Mouse (Mus musculus): ENCODE data around the gene Dpy19l2. TPM values are rescaled to one million over a fixed set of nuclear protein-coding genes. Genes with fewer than 3 reads are reported as not detected.
"Not testable (repeated sequence)": the region's sequence is repeated elsewhere in the genome, so short reads cannot be mapped to it uniquely, and the experiment has no call there.

The Dpy19l2 gene
- 0.22 and 0.45 TPM in 2 replicates for polyA plus RNA-seq (2015; fragmentation: Nextera tagmentation; extraction: Ambion mirVana)

DNA sequence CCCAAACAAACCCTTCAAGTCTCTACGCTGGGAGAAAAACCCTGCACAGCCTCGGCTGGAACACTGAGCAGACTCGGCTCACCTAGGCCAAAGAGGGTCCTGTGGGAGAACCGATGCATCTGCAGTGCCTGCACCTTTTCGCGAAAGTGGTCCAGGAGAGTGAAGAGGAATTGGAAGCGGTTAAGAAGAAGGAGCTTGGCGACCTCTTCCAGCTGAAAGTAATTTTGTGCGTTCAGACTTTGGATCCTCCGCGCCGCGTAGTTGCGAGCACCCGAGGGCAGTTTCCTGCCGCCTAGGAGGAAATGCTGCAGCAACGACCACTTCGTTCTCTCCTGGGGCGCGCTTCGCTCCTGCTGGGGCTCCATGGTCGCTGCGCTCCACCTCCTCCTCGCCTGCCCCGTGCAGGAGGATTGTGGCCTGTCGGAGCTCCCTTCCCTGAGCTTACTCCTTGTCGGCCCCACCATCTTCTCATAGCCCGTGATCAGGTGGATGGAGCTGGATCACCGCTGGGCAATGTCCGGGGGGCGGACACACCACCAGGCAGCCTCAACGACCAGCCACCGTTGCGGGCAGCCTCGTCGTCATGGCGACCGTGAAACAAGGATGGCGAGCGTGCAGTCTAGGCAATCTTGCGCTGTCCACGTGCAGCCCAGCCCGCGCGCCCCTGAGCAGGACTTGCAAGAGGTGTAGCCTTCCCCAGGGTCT, at the start of gene Dpy19l2:
Gene Dpy19l2, minus strand, starts transcription at position 594 of the 705 bp plus-strand sequence.
- peaks cover 7% of the 10 kb centered on the region; the same call in 1 of the 2 replicates for H3K4me1 ChIP-seq (replicated peaks; ENCODE audit: control insufficient read depth, insufficient read depth, low read length)
- under 1% methylated on average over 45 of the region's 45 CpGs for WGBS
- ATAC-seq: peak; percentile 96
- H3K9ac ChIP-seq (replicated peaks; ENCODE audit: low read depth, low read length): peak within 1 kb of the TSS; percentile 62
- peak within 1 kb of the TSS; percentile 54 for H3K4me3 ChIP-seq (replicated peaks; ENCODE audit: low read length)
- H3K36me3 ChIP-seq (ENCODE audit: control insufficient read depth, insufficient read depth): no peaks in the 10 kb centered on the region
- H3K27ac ChIP-seq (ENCODE audit: low read length): no peak within 1 kb of the TSS
- H3K27me3 ChIP-seq (replicated peaks; ENCODE audit: control insufficient read depth, insufficient read depth, low read length): no peaks in the 10 kb centered on the region
- H3K4me2 ChIP-seq (ENCODE audit: low read length): peak within 1 kb of the TSS; percentile 96
- peaks cover 3% of the 10 kb centered on the region for H3K9me3 ChIP-seq (ENCODE audit: control insufficient read depth, low read length)

DNA sequence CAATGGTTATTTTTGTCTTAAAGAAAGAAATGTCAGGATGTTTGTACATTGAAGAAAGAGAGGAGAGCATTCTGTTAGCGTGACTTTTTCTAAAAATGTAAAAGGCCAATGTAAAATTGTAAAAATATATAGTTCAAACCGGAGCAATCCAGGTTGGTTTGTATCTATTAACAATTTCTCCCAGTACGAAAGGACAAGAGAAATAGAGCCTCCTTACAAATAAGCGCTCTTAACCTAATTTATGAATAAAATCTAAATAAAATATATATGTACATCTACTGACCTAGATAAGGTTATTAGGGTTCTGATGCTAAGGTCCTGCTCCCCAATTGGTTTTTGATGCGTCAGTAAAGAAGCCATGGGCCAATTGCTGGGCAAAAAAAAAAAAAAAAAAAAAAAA, 48.9 kb upstream of the Dpy19l2 start:
- Histone ChIP-seq H3K4me2 (ENCODE audit: low read length) (no peak overlapping the region), H3K4me3 (replicated peaks; ENCODE audit: low read length) (no peak overlapping the region), H3K9ac (replicated peaks; ENCODE audit: low read depth, low read length) (no peak overlapping the region), H3K27me3 (replicated peaks; ENCODE audit: control insufficient read depth, insufficient read depth, low read length) (no peaks in the 10 kb centered on the region), H3K4me1 (replicated peaks; ENCODE audit: control insufficient read depth, insufficient read depth, low read length) (no peaks in the 10 kb centered on the region), H3K36me3 (ENCODE audit: control insufficient read depth, insufficient read depth) (no peaks in the 10 kb centered on the region), H3K27ac (ENCODE audit: low read length) (no peak overlapping the region), H3K9me3 (ENCODE audit: control insufficient read depth, low read length) (no peaks in the 10 kb centered on the region)
- no peak for ATAC-seq
- WGBS: 91% methylated on average over 5 of the region's 5 CpGs

DNA sequence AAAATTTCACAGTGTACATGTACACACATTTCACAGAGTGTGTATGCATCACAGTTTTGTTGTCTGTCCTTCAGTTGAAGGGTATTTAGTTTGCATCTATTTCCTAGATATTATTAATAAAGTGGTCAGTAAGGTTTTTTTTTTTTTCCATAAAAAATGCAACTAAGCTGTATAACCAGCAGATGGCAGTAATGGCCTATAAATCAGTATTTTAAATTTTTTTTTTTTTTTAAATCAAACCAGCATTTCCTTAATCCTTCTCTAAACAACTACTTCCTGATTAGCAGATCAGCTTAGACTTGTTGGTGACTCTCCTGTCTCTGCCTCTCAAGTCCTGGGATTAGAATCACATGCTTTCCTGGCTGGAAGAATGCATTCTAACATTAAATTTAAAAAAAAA, 5.2 kb upstream of the Dpy19l2 start:
- Histone ChIP-seq H3K4me2 (ENCODE audit: low read length) (no peak overlapping the region), H3K4me1 (replicated peaks; ENCODE audit: control insufficient read depth, insufficient read depth, low read length) (peaks cover 5% of the 10 kb centered on the region; the same call in 1 of the 2 replicates), H3K36me3 (ENCODE audit: control insufficient read depth, insufficient read depth) (no peaks in the 10 kb centered on the region), H3K27ac (ENCODE audit: low read length) (no peak overlapping the region), H3K9ac (replicated peaks; ENCODE audit: low read depth, low read length) (no peak overlapping the region), H3K27me3 (replicated peaks; ENCODE audit: control insufficient read depth, insufficient read depth, low read length) (no peaks in the 10 kb centered on the region), H3K9me3 (ENCODE audit: control insufficient read depth, low read length) (peaks cover 3% of the 10 kb centered on the region), H3K4me3 (replicated peaks; ENCODE audit: low read length) (no peak overlapping the region)
- ATAC-seq: no peak

DNA sequence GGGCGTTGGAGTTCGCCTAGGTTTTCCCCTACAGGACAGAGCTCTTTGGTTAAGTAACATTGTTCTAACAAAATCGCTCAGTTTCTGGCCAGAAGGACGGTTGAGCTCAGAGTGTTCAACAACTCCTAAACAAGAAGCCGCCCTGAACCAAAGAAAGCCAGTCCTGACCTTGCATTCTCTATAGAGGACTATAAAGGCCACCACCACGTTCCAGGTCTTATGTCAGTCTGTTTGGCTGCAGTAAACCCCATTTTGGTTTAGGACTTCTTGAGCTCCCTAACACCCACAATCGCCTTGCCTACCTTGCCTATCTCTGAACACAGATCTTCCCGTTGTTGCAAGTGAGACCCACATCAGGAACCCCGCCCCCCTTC, 299 bp upstream of the Dpy19l2 start:
- peak overlapping the region; percentile 54 for H3K4me3 ChIP-seq (replicated peaks; ENCODE audit: low read length)
- peak overlapping the region; percentile 96 for H3K4me2 ChIP-seq (ENCODE audit: low read length)
- H3K36me3 ChIP-seq (ENCODE audit: control insufficient read depth, insufficient read depth): no peaks in the 10 kb centered on the region
- H3K9ac ChIP-seq (replicated peaks; ENCODE audit: low read depth, low read length): peak overlapping the region; percentile 62
- no peaks in the 10 kb centered on the region for H3K27me3 ChIP-seq (replicated peaks; ENCODE audit: control insufficient read depth, insufficient read depth, low read length)
- 0 out of 2 replicates have a peak, but pooled peaks have one; percentile 9 for ATAC-seq
- H3K4me1 ChIP-seq (replicated peaks; ENCODE audit: control insufficient read depth, insufficient read depth, low read length): peaks cover 7% of the 10 kb centered on the region; the same call in 1 of the 2 replicates
- no peak overlapping the region for H3K27ac ChIP-seq (ENCODE audit: low read length)
- WGBS: 20% methylated on average over 9 of the region's 9 CpGs
- peaks cover 3% of the 10 kb centered on the region for H3K9me3 ChIP-seq (ENCODE audit: control insufficient read depth, low read length)

DNA sequence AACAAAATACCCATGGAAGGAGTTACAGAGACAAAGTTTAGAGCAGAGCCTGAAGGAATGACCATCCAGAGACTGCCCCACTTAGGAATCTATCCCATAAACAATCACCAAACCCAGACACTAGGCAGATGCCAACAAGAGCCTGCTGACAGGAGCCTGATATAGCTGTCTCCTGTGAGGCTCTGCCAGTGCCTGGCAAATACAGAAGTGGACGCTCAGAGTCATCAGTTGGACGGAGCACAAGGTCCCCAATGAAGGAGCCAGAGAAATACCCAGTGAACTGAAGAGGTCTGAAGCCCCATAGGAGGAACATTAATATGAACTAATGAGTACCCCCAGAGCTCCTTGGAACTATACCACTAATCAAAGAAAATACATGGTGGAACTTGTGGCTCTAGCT, 58.8 kb downstream of the Dpy19l2 start:
- not testable (repeated sequence) for ATAC-seq

DNA sequence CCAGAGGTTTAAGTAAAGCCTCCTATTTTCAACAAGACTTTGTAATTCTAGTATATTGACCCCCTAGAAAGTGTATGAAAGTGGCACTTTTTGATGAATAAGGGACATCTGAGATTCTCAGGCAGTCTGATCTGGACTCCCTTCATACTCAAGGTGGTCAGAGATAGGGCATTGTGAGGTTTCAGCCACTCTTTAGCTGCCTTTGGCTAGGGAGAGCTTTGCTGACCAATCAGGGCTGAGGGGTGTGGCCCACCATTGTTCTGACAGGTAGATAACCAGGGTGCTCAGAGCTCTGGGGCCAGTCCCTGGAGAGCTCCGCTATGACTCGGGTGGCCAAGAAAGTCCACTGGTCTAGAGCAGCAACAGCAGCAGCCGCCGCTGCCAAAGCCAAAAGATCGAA, 71.2 kb downstream of the Dpy19l2 start, which contains the start of gene Cypt4:
Gene Cypt4, plus strand, starts transcription at position 301 of the 400 bp plus-strand sequence.
- Histone ChIP-seq H3K9ac (replicated peaks; ENCODE audit: low read depth, low read length) (no peak within 1 kb of the TSS), H3K36me3 (ENCODE audit: control insufficient read depth, insufficient read depth) (no peaks in the 10 kb centered on the region), H3K4me1 (replicated peaks; ENCODE audit: control insufficient read depth, insufficient read depth, low read length) (no peaks in the 10 kb centered on the region), H3K4me3 (replicated peaks; ENCODE audit: low read length) (no peak within 1 kb of the TSS), H3K27ac (ENCODE audit: low read length) (no peak within 1 kb of the TSS), H3K4me2 (ENCODE audit: low read length) (no peak within 1 kb of the TSS), H3K9me3 (ENCODE audit: control insufficient read depth, low read length) (no peaks in the 10 kb centered on the region), H3K27me3 (replicated peaks; ENCODE audit: control insufficient read depth, insufficient read depth, low read length) (no peaks in the 10 kb centered on the region)
- WGBS: 95% methylated on average over 5 of the region's 5 CpGs
- ATAC-seq: no peak

More for the DNA sequence above, 58.8 kb downstream of the Dpy19l2 start:
- H3K9ac ChIP-seq (replicated peaks; ENCODE audit: low read depth, low read length); H3K4me2 ChIP-seq (ENCODE audit: low read length); H3K9me3 ChIP-seq (ENCODE audit: control insufficient read depth, low read length); H3K4me1 ChIP-seq (replicated peaks; ENCODE audit: control insufficient read depth, insufficient read depth, low read length); H3K36me3 ChIP-seq (ENCODE audit: control insufficient read depth, insufficient read depth); H3K27ac ChIP-seq (ENCODE audit: low read length); H3K27me3 ChIP-seq (replicated peaks; ENCODE audit: control insufficient read depth, insufficient read depth, low read length); H3K4me3 ChIP-seq (replicated peaks; ENCODE audit: low read length): not testable (repeated sequence)
- 91% methylated on average over 2 of the region's 2 CpGs for WGBS

DNA sequence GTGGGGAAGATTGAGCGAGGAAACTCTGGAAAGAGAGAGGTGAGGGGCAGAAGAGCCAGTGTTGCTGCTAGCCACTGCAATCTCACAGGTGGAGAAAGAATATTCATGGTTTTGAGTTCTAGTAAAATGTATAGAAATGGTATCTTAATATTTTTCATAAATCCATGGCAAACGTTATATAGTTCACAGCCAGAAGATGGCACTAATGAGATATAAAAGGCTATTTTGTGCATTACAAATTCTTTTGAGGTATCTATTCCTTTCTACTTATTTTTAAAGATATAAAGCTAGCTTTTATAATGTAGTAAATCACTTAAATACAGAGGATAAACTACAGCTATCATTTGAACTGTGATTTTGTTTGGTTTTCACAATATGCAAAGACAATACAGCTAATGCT, 157.9 kb downstream of the Dpy19l2 start:
- no peaks in the 10 kb centered on the region for H3K4me1 ChIP-seq (replicated peaks; ENCODE audit: control insufficient read depth, insufficient read depth, low read length)
- WGBS: 49% methylated on average over 2 of the region's 2 CpGs

DNA sequence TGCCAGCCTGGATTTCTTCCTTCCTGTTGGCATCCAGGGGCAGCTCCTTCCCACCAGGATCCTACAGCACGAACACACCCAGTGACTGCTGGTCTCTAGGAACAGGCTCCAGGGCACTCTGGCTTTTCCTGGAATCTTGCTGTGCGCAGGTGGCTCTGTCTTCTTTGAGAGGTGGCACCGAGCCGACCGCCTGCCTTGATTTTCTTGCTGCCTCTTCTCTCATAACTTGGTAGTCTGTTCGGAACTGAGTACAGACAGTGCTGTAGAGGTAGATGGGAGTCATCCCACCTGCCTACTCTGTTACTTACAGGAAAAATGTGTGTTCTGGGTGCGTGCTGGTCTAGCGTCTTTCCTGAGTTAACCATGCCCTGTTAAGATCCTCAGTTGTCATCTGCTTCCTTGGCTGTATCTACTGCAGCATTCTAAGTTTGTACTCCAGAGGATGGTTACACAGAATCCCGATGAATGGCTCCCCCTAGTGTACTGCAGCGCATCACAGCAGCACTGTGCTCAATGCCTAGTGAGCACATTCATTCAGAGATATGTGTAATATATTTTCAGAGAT, 179.4 kb downstream of the Dpy19l2 start:
- Histone ChIP-seq H3K9me3 (ENCODE audit: control insufficient read depth, low read length) (no peaks in the 10 kb centered on the region), H3K27me3 (replicated peaks; ENCODE audit: control insufficient read depth, insufficient read depth, low read length) (no peaks in the 10 kb centered on the region), H3K36me3 (ENCODE audit: control insufficient read depth, insufficient read depth) (no peaks in the 10 kb centered on the region), H3K4me2 (ENCODE audit: low read length) (no peak overlapping the region), H3K9ac (replicated peaks; ENCODE audit: low read depth, low read length) (no peak overlapping the region), H3K27ac (ENCODE audit: low read length) (no peak overlapping the region), H3K4me1 (replicated peaks; ENCODE audit: control insufficient read depth, insufficient read depth, low read length) (0 out of 2 replicates have a peak, but pooled peaks cover 11% of the 10 kb centered on the region), H3K4me3 (replicated peaks; ENCODE audit: low read length) (no peak overlapping the region)
- peak; percentile 95 for ATAC-seq
- 59% methylated on average over 10 of the region's 10 CpGs for WGBS

More for the DNA sequence above, 157.9 kb downstream of the Dpy19l2 start:
- H3K4me3 ChIP-seq (replicated peaks; ENCODE audit: low read length): no peak overlapping the region
- no peak overlapping the region for H3K27ac ChIP-seq (ENCODE audit: low read length)
- H3K27me3 ChIP-seq (replicated peaks; ENCODE audit: control insufficient read depth, insufficient read depth, low read length): no peaks in the 10 kb centered on the region
- H3K9me3 ChIP-seq (ENCODE audit: control insufficient read depth, low read length): no peaks in the 10 kb centered on the region
- H3K36me3 ChIP-seq (ENCODE audit: control insufficient read depth, insufficient read depth): no peaks in the 10 kb centered on the region
- no peak overlapping the region for H3K9ac ChIP-seq (replicated peaks; ENCODE audit: low read depth, low read length)
- H3K4me2 ChIP-seq (ENCODE audit: low read length): no peak overlapping the region
- ATAC-seq: no peak

DNA sequence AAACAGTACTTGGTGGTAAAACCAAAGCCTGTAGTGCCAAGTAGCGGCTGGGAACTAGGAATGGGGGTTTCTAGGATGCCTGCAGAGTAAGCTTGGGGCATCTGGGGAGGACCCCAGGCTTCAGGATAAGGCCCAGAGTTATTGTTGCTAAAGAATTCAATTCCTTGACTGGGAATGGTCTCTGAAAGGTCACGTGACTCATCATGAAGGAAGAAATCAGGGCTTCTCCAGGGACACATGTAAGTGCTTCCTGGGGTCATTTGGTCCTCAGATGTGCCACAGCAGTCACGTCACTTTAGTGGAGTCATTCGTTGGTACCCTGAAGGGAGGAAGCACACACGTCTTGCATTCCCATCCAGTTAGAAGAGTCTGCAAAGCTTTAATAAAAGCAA, 182.0 kb downstream of the Dpy19l2 start:
- 81% methylated on average over 5 of the region's 5 CpGs for WGBS
- Histone ChIP-seq H3K4me3 (replicated peaks; ENCODE audit: low read length) (no peak overlapping the region), H3K27me3 (replicated peaks; ENCODE audit: control insufficient read depth, insufficient read depth, low read length) (no peaks in the 10 kb centered on the region), H3K9me3 (ENCODE audit: control insufficient read depth, low read length) (no peaks in the 10 kb centered on the region), H3K9ac (replicated peaks; ENCODE audit: low read depth, low read length) (no peak overlapping the region), H3K27ac (ENCODE audit: low read length) (no peak overlapping the region), H3K4me2 (ENCODE audit: low read length) (no peak overlapping the region), H3K4me1 (replicated peaks; ENCODE audit: control insufficient read depth, insufficient read depth, low read length) (0 out of 2 replicates have a peak, but pooled peaks cover 11% of the 10 kb centered on the region), H3K36me3 (ENCODE audit: control insufficient read depth, insufficient read depth) (no peaks in the 10 kb centered on the region)
- no peak for ATAC-seq

Measured in forebrain, embryonic 16.5 days (tissue).